Mouse (Mus musculus) embryonic facial prominence, embryonic 13.5 days (tissue): ENCODE results near the gene Srsf1. TPM values are rescaled to one million over a fixed set of nuclear protein-coding genes. Genes with fewer than 3 reads are reported as not detected.
A peak's percentile ranks its signal among the peaks of the same experiment; 100 is the strongest.

Experiments
- ATAC-seq: fragments of 200-750 bp; cut with Nextera tagmentation; 2 replicates; pipeline ENCODE4 v1.8.0; 2017; ENCODE audit warnings: low read depth; ENCODE audit not compliant: insufficient number of reproducible peaks, insufficient read depth, low FRiP score, low TSS enrichment
- H3K27ac ChIP-seq: fragments of 300-500 bp; sonication (generic); 2 replicates; pipeline ENCODE4 v1.5.1; 2015; ENCODE audit warnings: moderate library complexity, mild to moderate bottlenecking, inconsistent platforms
- H3K27me3 ChIP-seq: fragments of 300-500 bp; sonication (generic); 2 replicates; pipeline ENCODE4 v1.6.1; 2015; ENCODE audit warnings: mild to moderate bottlenecking, inconsistent platforms
- H3K36me3 ChIP-seq: fragments of 300-500 bp; sonication (generic); 2 replicates; pipeline ENCODE4 v1.6.1; 2015; ENCODE audit warnings: mild to moderate bottlenecking, inconsistent platforms
- H3K4me1 ChIP-seq: fragments of 300-500 bp; sonication (generic); 2 replicates; pipeline ENCODE4 v1.6.1; 2015; ENCODE audit warnings: inconsistent platforms
- H3K4me2 ChIP-seq: fragments of 300-500 bp; sonication (generic); 2 replicates; pipeline ENCODE4 v1.6.1; 2015; ENCODE audit warnings: moderate library complexity, mild to moderate bottlenecking, inconsistent platforms
- H3K4me3 ChIP-seq: fragments of 300-500 bp; sonication (generic); 2 replicates; pipeline ENCODE4 v1.5.1; 2015; ENCODE audit warnings: mild to moderate bottlenecking, inconsistent platforms
- H3K9ac ChIP-seq: fragments of 300-500 bp; sonication (generic); 2 replicates; pipeline ENCODE4 v1.6.1; 2015; ENCODE audit warnings: mild to moderate bottlenecking, inconsistent platforms
- H3K9me3 ChIP-seq: fragments of 300-500 bp; sonication (generic); 2 replicates; pipeline ENCODE4 v1.6.1; 2016; ENCODE audit warnings: inconsistent platforms
- WGBS: fragments of 180-500 bp; shearing (Covaris S2); methylation state at CpG from one replicate; pipeline ENCODE4 v1.1.7; 2015; ENCODE audit warnings: mixed read lengths; 5-methylcytosine and 5-hydroxymethylcytosine counted together
- polyA plus RNA-seq: library from polyadenylated mRNA; unstranded; fragments of >200 nt; fragmentation: Nextera tagmentation; extraction: Ambion mirVana; gene quantifications from 2 replicates; pipeline ENCODE4 v1.2.1, GENCODE M21; 2015

Srsf1 gene
- polyA plus RNA-seq, 1 experiment from 2014 or later = 374 TPM

DNA sequence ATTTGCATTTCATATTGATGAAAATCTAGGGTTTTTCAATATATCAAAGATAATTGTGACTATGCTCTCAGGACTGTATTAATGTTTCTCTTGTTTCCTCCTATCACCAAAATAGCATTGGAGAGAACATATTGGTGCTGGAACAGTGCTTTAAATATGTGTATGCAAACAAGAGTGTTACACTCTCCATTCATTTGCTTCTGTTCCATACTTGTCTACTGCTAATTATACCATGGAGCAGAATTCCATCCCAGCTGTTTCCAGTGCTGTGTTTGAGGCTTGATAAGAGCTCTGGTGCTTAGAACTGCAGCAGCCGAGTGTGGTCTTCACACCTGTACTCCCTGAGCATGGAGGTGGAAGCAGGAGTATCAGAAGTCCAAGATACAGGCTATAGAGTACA, 29.2 kb downstream of the Srsf1 start:
- Histone ChIP-seq H3K9ac (no peak overlapping the region), H3K4me1 (peaks cover 27% of the 10 kb centered on the region), H3K27ac (no peak overlapping the region), H3K4me2 (no peak overlapping the region), H3K36me3 (peaks cover 77% of the 10 kb centered on the region), H3K27me3 (no peaks in the 10 kb centered on the region), H3K4me3 (no peak overlapping the region), H3K9me3 (no peaks in the 10 kb centered on the region)
- WGBS = 81% methylated on average over 1 of the region's 1 CpGs
- no peak for ATAC-seq

DNA sequence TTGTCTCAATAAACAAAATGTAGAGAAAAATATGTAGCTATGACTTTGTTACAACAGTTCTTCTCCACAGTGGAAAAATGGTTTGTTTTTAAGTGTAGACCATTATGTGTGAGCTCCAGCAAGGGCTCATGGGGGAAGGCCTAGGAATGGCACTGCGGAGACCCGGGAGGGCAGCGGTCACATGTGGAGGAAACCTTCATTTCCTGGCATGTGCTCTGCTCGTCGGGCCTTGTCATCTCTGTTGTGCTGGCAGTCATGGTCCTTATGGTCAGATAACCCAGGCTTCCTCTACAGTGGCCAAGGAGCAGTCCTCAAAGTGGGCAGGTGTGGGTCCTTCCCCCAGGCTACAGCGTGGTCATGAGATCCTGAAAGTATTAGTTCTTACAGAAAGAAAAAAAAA, 36.5 kb downstream of the Srsf1 start:
- WGBS = 69% methylated on average over 6 of the region's 6 CpGs
- no peak overlapping the region for H3K27ac ChIP-seq
- H3K36me3 ChIP-seq = peaks cover 60% of the 10 kb centered on the region

DNA sequence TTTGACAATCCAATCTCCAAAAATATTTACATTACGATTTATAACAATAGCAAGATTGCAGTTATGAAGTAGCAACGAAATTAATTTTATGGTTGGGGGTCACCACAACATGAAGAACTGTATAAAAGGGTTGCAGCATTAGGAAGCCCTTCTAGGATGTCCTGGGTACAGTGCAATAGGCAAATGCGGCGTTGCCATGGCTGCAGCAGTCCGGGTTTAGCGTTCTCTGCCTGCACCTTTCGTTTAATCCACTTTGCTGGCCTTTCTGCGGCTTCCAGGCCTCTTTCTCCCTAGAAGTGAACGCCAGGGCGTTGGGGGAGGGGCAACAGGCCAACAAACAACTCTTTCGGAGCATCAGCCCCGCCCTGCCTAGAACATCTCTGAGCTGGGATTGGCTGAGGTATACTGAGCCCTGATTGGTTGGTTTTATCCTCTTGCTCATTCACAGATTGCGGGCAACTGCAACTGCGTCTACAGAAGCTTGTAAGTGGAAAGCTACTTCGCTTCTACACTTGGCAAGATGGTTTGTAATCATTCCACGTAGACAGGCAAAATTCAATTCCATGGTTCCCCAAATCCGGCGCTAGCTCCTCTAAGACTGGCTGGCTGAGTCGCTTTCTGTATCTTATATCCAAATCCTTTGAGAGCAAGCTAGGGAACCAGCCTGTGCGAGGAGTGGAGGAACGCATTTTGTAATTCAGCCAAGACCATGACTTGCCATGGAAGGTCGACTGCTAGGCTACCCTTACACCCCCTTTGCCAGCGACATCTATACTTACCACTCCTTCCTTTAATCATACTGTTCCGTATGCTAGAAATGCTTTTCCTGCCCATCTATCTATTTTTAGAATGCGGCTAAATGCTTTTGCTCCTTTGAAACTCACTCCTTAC, 39.8 kb downstream of the Srsf1 start:
- Histone ChIP-seq H3K4me2 (peak overlapping the region; percentile 69), H3K27ac (peak overlapping the region; percentile 86), H3K4me3 (peak overlapping the region; percentile 40), H3K27me3 (no peaks in the 10 kb centered on the region), H3K9me3 (no peaks in the 10 kb centered on the region), H3K4me1 (peaks cover 31% of the 10 kb centered on the region), H3K36me3 (peaks cover 28% of the 10 kb centered on the region), H3K9ac (peak overlapping the region; percentile 64)
- peak; percentile 93 for ATAC-seq
- 6% methylated on average over 25 of the region's 25 CpGs for WGBS

More for the DNA sequence above, 36.5 kb downstream of the Srsf1 start:
- ATAC-seq = no peak
- Histone ChIP-seq H3K4me1 (peaks cover 28% of the 10 kb centered on the region), H3K9ac (no peak overlapping the region), H3K4me2 (no peak overlapping the region), H3K27me3 (no peaks in the 10 kb centered on the region), H3K9me3 (no peaks in the 10 kb centered on the region), H3K4me3 (no peak overlapping the region)

DNA sequence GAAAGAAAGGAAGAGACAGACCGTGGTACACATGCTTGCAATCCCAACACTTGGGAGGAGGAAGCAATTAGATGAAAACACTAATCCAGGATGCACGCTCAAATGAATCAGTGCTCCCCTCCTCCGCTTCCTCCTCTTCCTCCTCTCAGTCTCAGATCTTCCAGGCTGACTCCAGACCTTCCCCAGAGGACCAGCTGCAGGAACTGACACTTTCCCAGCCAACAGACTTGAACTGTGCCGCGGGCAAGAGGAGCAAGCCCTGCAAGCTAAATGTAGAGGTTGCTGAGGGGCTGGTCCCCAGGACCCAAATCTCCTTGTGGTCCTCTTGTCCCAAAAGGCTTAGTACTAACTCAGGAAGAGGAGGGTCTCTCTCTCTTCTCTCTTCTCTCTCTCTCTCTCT, 42.0 kb downstream of the Srsf1 start:
- ATAC-seq = no peak
- Histone ChIP-seq H3K9ac (no peak overlapping the region), H3K36me3 (peaks cover 11% of the 10 kb centered on the region; the same call in 1 of the 2 replicates), H3K4me2 (no peak overlapping the region), H3K4me3 (no peak overlapping the region), H3K9me3 (no peaks in the 10 kb centered on the region), H3K4me1 (peaks cover 30% of the 10 kb centered on the region), H3K27me3 (no peaks in the 10 kb centered on the region), H3K27ac (no peak overlapping the region)
- WGBS = 47% methylated on average over 5 of the region's 5 CpGs

DNA sequence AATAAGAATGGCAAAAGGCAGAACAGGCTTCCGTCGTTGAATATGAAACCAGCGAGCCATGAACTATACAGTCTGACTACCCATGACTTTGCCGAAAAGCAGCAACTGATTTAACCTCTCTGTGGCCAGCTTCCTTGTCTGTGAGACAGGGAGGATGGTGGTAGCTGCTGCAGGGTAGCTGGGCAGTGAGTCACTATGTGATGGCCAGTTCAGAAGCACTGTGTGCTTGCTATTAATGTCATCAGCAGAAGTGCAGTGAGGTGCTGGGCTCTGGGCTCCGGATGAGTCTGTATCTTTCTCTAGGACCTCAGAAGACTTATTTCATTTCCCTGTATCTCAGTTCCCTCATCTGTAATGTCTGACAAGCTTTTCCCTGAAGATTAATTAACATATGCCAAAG, 43.1 kb downstream of the Srsf1 start:
- Histone ChIP-seq H3K9me3 (no peaks in the 10 kb centered on the region), H3K36me3 (peaks cover 2% of the 10 kb centered on the region; the same call in 1 of the 2 replicates), H3K27me3 (no peaks in the 10 kb centered on the region), H3K9ac (no peak overlapping the region), H3K4me3 (no peak overlapping the region), H3K4me1 (peaks cover 24% of the 10 kb centered on the region), H3K4me2 (no peak overlapping the region), H3K27ac (no peak overlapping the region)
- no peak for ATAC-seq
- 78% methylated on average over 5 of the region's 5 CpGs for WGBS

DNA sequence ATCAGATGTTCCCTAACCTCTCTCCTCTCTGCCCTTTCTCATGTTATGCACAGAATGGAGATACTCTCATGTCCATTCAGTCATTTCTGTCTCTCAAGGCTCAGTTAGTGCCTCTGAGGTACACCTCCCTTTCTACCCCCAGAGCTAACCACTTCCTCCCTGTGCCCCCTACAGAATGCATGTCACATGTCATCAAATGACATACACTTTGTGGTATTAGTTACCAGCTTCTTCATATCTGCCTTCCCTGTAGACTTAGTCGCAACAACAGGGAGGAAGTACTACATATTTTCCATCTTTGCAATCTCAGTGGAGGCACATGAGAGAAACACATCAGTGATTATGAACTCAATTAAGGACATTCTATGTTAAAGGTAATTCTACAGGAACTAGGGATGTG, 44.8 kb downstream of the Srsf1 start:
- no peak for ATAC-seq
- 62% methylated on average over 1 of the region's 1 CpGs for WGBS

DNA sequence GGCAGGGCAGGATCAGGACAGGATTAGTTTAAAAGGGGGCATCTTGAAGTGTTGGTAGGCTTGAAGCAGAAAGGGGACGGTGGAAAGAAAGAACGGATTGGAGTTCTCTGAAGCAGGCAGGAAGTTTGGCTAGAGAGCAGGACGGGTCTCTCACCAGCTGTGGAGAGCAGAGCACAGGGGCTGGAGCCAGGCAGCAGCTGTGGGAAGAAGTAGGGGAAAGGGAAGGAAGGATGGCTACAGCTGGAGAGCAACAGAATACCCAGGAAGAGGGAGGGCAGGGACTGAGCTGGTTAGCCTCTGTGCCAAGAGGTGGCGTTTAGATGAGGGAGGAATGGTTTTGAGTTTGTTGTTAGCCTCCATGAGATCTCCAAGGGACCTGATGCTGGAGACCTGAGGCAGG, 50.0 kb downstream of the Srsf1 start:
- no peak for ATAC-seq
- Histone ChIP-seq H3K4me3 (no peak overlapping the region), H3K36me3 (peaks cover 5% of the 10 kb centered on the region; the same call in 1 of the 2 replicates), H3K27ac (peak overlapping the region; percentile 18; the same call in 1 of the 2 replicates), H3K9ac (0 out of 2 replicates have a peak overlapping the region, but pooled peaks have one; percentile 37), H3K4me2 (peak overlapping the region; percentile 12; the same call in 1 of the 2 replicates), H3K9me3 (no peaks in the 10 kb centered on the region), H3K4me1 (peaks cover 38% of the 10 kb centered on the region), H3K27me3 (peaks cover 6% of the 10 kb centered on the region; the same call in 1 of the 2 replicates)
- WGBS = 16% methylated on average over 4 of the region's 4 CpGs

More for the DNA sequence above, 44.8 kb downstream of the Srsf1 start:
- H3K4me1 ChIP-seq = peaks cover 16% of the 10 kb centered on the region
- H3K36me3 ChIP-seq = no peaks in the 10 kb centered on the region
- no peak overlapping the region for H3K9ac ChIP-seq
- no peaks in the 10 kb centered on the region for H3K9me3 ChIP-seq
- H3K4me3 ChIP-seq = no peak overlapping the region
- H3K4me2 ChIP-seq = no peak overlapping the region
- H3K27ac ChIP-seq = no peak overlapping the region
- H3K27me3 ChIP-seq = no peaks in the 10 kb centered on the region

DNA sequence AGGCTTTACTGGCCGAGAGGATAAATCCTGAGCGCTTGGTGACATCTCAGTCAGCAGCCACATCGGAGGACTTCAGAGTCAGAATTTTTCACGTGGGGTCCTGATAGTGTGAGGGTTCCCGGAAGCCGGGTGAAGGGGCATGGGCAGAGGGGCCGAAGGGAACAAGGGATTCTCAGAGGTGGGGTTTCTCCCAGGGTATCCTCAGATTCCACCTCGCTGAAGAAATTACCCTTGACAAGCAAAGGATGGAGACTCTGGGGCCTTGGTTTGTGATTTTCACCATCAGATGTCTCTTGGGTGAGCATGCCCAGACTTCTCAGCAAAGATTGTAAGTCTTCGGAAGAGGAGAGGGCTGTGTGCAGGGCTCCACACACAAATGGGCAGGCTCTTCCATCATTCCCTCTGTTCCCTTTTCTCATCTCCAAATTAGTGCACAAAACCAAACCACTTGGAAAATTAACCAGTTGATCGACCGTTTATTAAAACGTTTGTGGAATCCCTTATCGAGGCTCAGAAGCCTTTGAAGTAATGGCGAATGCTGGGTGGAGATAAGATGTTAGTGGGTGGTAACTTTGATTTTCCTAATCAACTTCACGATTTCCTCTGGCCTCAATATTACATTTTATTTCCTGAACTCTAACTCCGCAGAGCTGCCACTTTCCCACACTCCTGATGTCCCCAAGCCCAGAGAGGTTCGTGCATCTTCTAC, 51.0 kb downstream of the Srsf1 start, which contains the start of gene Cuedc1:
Cuedc1 (plus strand) TSS at position 38 of the 709 bp plus-strand sequence.
- Histone ChIP-seq H3K36me3 (peaks cover 5% of the 10 kb centered on the region; the same call in 1 of the 2 replicates), H3K27me3 (peaks cover 6% of the 10 kb centered on the region; the same call in 1 of the 2 replicates), H3K9ac (peak within 1 kb of the TSS; percentile 92), H3K4me1 (peaks cover 38% of the 10 kb centered on the region), H3K4me2 (peak within 1 kb of the TSS; percentile 86), H3K4me3 (peak within 1 kb of the TSS; percentile 82), H3K9me3 (no peaks in the 10 kb centered on the region), H3K27ac (peak within 1 kb of the TSS; percentile 92)
- WGBS = 27% methylated on average over 17 of the region's 17 CpGs
- no peak; the same call in 1 of the 2 replicates for ATAC-seq

DNA sequence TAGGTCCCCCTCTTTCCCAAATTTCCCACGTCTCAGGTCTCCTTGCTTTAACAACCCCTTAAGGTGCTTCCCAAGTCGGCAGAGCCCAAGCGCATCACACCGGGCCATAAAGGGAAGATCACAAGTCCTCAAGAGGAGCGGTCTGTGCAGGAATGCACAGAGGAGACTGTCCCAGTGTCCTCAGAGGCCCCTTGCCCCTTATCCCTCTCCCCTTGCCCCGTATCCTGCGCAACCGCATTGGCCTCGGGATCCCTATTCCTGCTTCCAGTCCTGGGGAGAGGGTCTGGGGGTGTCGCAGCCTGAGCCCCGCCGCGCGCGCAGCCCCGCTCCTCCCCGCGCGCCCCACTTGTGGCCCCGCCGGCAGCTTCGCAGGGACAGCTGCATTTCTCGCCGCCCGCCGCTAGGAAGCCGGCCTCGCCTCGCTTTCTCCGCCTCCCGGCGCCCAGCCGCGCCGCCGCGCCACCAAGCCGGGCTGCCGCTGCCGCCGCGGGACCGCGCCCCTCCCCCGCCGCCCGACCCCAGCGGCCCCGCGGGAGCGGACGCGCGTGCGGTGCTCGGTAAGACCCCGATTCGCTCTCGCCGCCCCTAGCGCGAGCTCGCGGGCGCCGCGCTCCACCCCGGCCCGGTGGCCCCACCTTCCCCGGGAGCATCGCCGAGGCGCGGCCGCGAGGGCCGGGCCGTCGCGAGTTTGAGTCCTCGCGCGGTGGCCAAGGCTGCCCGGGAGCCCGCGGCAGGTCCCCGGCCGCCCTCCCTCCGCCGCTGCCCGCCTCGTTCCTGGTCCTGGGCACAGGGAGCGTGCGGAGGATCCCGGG, 51.8 kb downstream of the Srsf1 start:
- H3K4me2 ChIP-seq = peak overlapping the region; percentile 86
- H3K9ac ChIP-seq = peak overlapping the region; percentile 92
- peak overlapping the region; percentile 82 for H3K4me3 ChIP-seq
- peaks cover 5% of the 10 kb centered on the region; the same call in 1 of the 2 replicates for H3K36me3 ChIP-seq
- H3K27ac ChIP-seq = peak overlapping the region; percentile 92
- ATAC-seq = peak; percentile 69
- whole genome bisulfite sequencing = under 1% methylated on average over 83 of the region's 95 CpGs
- no peaks in the 10 kb centered on the region for H3K9me3 ChIP-seq
- H3K4me1 ChIP-seq = peaks cover 38% of the 10 kb centered on the region
- peaks cover 6% of the 10 kb centered on the region; the same call in 1 of the 2 replicates for H3K27me3 ChIP-seq

DNA sequence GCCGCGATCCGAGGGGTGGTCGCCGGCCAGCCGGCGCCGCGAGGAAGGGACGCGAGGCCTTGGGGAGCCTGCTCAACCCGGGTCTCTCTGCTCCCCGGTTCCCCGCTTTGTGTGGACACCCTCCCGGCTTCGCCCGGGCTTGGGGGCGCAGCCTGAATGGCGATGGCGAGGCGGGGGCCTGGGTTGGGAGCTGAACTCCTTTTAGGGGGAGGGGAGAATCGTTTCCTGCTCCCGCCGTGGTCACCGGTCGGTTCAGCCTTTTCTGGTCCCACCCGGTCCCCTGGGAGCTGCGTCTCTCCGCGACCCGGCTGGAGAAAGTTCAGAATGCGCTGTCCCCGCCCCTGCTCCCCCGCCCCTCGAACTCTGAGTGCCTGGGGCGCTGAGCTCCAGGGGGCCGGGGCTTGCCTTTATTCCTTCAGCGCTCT, 52.4 kb downstream of the Srsf1 start:
- H3K9me3 ChIP-seq = no peaks in the 10 kb centered on the region
- peak; percentile 58 for ATAC-seq
- H3K9ac ChIP-seq = peak overlapping the region; percentile 92
- H3K36me3 ChIP-seq = peaks cover 5% of the 10 kb centered on the region; the same call in 1 of the 2 replicates
- H3K4me3 ChIP-seq = peak overlapping the region; percentile 82
- peaks cover 6% of the 10 kb centered on the region; the same call in 1 of the 2 replicates for H3K27me3 ChIP-seq
- peaks cover 43% of the 10 kb centered on the region for H3K4me1 ChIP-seq
- peak overlapping the region; percentile 92 for H3K27ac ChIP-seq
- H3K4me2 ChIP-seq = peak overlapping the region; percentile 86
- under 1% methylated on average over 38 of the region's 38 CpGs for WGBS
